Mouse (Mus musculus) hindlimb bud, embryonic 11.5 days (tissue): ENCODE measurements around the gene Eml6.

Experiments
- DNase-seq: peaks from one replicate; pipeline ENCODE4 v3.0.0-alpha.2; 2012; ENCODE audit warnings: low read depth, low spot score; ENCODE audit errors: extremely low spot score

The Eml6 gene

DNA sequence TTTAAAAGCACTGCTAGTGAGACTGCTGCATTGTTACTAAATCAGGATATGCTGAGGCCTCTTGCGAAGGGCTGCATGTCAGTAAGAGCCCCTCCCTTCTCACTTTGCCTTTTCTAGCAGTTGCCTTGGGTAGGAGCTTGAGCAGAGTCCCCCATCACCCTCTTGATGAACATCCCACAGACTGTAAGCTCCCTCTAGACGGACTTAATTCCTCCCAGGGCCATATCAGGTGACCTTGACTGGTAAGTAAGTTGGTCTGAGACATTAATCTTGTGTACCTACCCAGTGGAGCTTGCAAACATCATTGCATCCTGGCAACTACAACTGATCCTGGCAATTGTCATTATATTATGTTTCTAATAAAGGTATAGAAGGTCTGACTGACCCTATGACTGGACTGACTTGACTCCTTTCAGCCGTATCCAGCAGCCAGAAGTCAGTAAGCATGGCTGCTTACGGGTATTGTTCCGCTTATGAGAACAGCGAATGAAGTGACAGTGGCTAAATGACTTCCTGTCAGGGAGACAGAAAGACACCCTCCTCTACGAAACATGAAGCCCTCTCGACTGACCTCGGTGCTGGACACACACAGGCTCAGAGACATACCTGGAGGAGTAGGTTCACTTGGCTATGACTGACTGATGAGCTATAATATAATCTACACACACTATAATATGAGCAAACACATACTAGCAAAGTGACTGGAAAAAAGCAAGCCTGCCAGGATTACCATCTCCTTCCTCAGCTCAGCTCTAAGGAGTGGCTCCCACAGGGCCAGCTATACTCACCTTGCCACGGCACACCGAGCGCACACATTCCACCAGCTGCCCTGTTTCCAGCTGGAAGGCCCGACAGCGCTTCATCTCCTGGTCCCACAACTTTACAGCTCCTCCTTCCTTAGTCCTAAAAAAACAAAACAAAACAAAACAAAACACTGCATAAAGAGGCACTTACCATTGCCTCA, 273.9 kb downstream of the Eml6 start:
- no peak for DNase-seq

DNA sequence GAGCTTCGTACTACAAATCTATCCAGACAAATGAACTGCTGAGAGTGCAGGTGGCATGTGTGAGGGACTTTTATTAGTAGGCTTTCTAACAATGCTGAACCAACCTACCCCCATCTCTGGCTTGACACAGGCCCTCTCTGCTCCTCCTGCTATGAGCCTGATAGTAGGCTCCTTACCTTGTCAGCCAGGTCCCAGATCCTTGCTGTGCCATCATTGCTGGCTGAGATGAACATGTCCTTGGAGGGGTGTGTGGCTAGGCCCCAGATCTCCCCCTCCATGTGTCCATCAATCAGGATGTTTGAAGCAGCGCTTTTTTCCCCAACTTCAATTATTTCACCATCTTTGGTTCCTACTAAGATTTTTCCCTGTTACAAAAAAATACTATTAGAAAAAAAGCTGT, 274.8 kb downstream of the Eml6 start:
- DNase-seq = no peak

DNA sequence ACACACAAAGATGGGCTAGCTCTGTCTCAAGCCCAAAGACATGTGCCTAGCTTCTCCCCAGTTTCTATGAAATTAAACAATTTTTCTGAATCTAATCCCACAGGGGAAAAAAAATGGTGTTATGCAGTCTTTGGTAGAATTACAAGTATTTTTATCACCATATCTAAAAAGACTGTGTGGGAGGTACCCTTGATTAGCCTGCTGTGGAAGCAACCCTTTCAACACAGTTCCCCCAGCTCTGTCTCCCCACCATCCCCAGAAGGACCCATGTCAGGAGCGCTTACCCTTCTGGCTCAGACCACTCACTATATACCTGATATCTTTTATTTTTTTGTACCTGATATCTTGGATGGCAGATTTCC, 276.4 kb downstream of the Eml6 start:
- DNase-seq = no peak

DNA sequence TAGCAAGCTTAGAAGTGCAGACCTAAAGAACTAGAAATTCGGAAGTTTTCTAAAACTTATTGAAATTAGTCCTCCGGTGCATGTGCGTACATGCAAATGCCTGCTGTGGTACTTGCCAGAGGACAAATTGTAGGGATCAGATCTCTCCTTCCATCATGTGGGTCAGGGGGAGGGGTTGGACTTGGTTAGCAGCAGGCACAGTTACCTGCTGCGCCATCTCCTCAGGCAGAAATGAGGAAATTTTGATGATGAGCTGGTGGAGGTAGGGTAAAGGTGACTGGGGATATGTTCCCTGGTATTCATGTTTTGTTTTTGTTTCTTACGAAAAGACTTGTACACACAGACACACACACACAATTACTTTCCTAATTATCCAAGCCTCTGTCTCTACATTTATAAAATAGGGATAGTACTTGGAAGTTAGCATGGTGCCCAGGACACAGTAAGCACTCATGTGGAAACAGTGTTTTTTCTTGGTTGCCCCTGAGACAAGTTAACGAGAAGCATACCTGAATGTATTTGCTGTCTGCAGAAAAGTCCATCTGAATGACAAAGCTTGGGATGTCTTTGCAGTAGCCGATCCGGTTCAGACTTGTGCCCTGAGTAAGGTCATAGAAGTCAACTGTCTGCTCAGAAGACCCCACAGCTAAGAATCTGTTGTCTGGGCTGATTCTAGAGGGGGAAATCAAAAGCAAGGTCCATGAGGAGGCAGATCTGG, 276.9 kb downstream of the Eml6 start:
- no peak for DNase-seq

DNA sequence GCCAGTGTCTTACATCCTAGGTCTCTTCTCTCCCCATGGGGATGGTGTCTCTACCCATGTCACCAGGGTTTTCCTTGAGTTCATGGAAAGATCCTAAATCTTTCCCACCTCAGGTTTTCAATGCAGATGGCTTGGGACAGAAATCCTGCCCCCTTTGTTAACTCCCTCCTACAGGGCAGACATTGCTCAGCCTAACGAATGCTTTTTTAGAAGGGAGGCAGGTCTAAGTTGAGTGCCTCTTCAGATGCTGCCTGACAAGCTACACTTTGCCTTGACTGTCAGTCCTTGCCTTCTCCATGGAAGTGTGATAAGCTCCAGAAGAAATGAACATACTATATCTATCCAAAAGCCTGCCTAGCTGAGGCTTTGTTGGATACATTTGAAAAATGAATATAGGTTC, 278.0 kb downstream of the Eml6 start:
- no peak for DNase-seq

DNA sequence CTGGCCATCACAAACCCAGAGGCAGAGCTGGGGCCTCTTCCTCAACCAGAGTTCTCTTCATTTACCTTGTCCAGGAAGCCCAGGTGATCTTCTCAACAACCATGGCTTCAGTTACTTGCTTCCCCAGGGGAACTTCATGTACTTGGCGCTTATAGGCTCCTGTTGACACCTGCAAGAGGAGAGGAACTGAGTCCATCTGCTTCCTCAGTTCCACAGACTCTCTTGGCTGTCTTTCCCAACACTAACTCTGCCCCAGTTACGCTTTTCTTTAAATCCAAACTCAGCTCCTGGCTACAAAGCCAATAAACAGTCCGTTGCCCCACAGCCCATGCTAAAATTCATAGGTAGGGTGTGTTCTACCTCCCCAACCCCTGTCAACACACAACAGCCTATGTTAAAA, 278.5 kb downstream of the Eml6 start:
- no peak for DNase-seq

DNA sequence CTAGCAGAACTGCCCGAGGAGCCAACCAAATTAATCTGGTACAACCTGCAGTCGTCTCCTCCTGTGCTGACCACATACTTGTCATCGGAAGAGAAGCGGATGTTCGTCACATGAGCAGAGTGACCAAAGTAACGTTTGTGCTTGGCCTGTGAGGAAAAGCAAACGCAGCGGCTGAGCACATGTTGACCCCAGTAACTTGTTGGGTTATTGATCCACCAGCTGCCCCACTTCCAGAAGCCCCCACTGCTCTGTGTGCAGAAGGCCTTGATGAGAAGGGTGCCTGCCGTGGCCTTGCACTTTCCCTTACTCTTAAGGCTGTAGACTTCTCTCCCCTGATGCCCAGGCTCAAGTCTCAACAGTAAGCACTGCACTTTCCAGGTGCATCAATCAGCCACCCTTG, 279.6 kb downstream of the Eml6 start:
- DNase-seq = no peak

DNA sequence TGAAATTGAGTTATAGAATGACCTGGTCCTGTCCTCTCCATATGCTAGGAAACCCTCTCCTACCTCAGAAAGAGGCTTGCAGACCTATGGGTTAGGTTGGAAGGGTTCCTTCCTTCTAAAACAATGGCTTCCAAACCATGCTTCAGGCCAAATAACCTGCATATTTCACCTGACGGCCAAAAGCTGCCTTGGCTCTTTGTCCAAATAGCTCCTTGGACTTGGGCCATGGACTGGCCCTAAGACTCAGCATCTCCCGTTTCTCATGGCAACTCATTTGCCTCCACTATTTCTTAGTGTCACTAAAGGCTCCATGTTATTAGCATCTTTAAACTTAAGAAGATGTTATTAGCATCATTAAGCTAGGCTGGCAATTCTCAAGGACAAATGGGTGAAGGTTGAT, 280.3 kb downstream of the Eml6 start:
- DNase-seq = no peak

DNA sequence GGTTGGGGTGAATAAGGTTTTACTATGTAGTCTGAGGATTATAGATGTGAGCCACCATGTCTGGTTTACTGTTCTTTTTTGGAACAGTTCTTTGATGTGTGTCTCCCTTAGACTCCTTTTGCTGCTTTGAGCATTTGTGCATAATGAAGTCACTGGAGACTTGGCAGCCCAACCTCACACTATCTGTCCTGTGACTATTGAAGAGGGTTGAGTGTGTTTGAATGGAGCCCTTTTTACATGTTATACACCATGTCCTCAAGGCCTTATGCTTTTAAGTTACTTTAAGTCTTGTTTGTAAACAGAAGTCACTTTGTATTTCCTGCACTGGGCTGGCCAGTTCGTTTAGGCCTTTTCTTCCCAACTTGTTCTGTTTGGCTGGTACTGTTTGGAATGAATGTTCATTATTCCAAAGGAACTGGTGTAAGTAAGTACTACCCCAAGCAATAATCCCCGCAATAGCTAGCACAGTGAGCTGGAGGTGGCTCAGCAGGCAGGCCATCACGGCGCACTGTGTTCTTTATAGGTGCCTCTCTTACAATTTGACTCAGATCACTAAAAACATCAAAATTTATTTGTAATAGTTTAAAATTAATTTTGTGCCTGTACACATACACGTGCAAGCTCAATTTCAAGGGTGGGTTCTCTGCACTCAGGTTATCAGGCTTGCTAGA, 280.9 kb downstream of the Eml6 start:
- DNase-seq = no peak

DNA sequence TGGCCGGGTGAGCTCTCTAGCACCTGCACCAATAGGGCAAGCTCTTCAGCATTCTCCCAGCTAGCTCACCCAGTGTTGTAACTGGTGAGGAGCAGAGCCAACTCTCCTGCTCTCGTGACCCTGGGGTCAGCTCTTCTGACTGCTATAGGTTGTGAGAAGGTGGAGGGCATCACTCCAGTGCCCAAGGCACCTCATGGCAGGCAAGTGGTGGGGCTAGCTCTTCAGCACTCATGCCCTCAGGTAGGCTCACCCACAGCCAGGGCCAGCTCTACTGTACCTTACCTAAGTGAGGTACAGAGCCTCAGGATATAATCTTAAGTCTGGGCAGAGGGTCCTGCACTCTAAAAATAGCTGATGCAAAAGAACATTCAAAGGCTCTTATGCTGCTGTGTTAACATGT, 286.1 kb downstream of the Eml6 start:
- no peak for DNase-seq

DNA sequence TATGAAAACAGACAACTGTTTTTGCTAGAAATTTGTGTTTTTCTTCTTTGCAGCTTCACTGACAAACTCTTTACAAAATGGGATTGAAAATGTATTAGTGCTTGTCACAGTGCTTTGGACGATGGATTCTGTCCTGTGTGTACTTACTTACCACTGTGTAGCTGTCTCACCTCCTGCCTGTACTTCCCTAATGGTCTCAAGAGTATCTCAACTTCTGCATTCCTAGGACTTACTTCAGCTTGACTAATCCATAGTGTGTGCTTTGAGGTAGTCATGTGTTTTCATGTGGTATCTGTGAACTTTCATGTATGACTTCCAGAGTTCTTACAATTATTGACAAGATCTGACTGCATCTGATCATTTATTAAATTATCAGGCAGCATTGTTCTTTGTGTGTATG, 297.9 kb downstream of the Eml6 start:
- DNase-seq = no peak

DNA sequence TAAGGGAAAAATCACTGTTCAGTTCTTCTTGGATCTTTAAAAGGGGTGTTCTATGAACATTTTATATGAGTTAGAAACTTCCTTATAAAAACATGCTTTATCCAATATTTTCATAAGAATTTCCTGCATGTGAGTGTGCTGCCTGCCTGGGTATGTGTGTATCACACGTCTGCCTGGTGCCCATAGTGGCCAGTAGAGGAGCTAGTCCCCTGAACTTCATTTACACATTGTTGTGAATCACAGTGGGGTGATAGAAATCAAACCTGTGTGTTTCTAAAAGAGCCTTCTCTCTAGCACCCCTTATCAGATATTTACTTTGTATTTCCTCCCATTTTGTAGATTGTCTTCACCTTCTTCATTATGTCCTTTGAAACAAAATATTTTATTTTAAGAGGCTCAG, 300.2 kb downstream of the Eml6 start:
- DNase-seq = no peak

DNA sequence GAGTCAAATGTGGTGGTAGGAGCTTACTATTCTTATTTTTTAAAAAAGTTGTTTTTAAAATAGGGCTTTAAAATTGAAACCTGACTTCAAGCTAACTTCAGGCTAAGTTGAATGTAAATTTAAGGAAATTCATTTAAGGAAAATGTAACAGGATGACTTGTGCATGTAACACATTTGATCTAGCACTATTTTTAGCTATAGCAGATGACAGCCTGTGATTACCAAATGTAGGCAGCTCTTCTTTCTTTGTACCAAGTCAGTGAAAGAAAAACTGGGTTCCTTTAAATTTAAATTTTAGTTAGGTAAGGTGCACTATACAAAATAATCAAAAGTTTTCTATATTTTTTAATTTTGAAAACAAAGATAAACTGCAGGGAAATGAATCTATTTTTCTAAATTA, 300.7 kb downstream of the Eml6 start:
- DNase-seq = no peak

DNA sequence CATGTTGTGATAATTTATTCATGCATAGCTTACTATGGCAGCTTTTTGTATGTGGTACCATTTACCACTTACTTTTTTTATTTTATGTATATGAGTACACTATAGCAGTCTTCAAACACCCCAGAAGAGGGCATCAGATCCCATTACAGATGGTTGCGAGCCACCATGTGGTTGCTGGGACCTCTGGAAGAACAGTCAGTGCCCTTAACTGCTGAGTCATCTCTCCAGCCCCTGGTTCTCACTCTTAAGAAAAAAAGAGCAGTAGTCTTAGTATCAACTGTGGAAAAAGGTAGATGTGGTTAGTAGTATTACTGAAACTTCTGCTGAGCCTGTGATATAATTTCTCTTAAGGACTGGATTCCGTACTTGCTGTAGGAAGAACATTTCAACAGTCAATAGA, 301.6 kb downstream of the Eml6 start:
- DNase-seq = no peak

DNA sequence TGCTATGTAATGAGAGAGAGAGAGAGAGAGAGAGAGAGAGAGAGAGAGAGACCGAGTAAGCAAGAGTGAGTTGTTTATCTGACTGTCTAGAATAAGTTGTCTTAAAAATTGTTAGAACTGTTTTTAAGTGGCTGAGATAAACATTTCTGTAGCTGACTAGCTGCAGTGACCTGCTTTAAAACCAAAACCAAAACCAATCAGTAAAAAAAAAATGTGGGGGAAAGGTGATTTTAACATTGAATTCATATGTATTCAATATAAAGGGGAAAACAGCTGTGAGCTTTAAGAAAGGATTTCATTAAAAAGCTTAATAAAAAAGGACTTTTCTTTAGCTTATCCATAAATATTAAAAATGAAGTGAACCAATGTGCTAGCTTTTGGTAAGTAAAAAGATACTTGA, 306.2 kb downstream of the Eml6 start:
- no peak for DNase-seq

DNA sequence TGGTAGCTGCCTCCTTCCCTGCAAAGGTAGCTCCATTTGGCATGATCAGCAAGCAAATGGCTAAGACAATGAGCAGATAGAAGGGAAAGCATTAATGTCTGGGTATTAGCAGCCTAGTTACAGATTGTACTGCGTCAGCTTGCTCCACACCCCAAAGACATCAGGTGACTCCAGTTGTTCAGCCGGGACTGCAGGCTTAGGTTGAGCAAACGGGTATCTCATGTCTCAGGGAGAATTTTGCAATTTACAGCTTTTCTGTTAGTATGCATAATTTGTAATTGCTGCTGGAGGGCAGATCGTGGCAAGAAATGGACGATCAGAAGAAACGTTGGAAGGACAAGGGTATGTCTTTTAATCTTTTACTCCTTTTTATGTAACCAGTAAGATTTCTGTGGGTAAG, 307.3 kb downstream of the Eml6 start:
- no peak for DNase-seq

DNA sequence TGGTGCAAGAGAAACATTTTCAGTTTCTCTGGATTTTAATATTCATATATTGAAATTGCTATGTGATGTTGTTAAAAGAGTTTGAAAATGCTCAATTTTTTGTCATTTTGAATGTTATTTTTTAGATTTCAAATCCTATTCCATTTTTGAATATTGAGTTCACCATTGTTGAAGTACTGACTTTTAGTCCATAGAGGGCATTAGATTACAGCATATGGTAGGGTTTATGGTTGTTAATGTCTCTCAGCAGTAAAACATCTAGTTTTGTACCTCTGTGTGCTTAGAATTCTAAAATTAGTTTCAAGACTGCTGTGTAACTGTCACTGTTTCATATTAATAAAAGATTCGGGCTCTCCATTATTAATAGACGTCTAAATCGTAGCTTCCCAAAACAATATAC, 310.3 kb downstream of the Eml6 start:
- DNase-seq = no peak

DNA sequence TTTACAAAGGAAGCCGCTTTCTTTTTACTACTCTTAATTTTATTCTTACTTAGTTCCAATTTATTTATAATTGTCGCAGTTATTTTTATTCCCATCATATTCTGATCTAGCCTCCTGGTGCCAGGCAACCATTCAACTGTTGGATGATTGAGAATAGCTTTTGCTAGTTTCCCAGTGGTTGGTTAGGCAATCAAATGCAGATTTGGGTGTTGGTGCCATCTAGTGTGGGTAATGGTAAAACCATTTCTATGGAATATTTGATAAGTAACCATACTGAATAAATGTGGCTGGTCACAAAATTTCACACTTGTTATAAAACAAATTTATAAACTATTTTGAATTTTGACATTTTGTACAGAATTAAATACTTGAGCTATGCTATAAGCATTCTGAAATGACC, 311.0 kb downstream of the Eml6 start:
- no peak for DNase-seq

DNA sequence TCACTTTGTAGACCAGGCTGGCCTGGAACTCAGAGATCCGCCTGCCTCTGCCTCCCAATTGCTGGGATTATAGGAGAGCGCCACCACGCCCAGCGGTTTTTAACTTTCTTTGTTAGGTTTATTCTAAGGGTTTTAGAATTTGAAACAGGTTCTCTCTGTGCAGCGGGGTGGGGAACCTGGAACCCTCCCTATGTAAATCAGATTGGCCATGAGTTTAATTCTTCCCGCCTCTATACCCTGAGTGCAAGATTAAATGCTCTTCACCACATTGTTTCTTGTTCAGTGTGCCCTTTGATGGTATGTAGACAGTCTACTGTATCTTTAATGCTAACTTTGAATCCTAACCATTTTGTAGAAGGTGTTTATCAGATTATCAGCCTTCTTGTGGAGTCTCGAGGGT, 311.7 kb downstream of the Eml6 start:
- DNase-seq = no peak

DNA sequence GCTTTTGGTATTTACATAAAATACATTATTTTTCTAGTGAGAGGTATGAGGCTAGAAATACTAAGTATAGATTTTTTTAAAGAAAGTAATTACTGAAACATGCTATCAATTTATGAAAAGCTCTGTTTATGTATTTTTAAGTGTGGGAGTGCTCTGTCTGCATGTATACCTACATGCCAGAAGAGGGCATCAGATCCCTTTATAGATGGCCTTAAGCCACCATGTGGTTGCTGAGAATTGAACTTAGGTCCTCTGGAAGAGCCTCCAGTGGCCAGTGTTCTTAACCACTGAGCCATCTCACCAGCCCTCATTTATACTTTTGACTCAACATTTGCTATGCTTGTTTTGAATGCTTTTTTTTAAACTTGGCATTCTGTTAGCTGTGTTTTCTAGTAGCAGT, 316.3 kb downstream of the Eml6 start:
- DNase-seq = no peak

DNA sequence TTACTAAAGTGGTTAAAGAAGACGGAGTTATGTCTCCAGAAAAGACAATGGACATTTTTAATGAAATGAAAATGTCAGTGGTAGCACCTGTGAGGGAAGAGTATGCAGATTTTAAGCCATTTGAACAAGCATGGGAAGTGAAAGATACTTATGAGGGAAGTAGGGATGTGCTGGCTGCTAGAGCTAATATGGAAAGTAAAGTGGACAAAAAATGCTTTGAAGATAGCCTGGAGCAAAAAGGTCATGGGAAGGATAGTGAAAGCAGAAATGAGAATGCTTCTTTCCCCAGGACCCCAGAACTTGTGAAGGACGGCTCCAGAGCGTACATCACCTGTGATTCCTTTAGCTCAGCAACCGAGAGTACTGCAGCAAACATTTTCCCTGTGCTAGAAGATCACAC, 319.0 kb downstream of the Eml6 start:
- DNase-seq = no peak

DNA sequence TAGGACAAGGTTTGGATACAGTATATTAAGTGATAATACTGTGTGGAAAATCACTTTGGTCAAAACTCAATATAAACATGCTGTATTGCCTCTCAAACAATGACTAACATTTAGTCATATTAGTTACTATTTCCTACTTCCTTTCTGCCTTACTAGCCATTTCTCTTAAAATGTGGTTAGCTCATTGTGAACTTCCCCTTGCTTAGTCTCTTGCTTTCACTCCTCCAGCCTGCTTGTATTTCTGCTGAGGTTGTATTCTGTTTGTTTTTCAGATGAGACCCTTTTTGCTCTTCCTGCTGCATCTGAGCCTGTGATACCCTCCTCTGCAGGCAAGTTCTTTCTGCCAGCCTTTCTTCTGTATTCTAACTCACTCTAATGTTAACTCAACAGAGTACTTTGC, 320.6 kb downstream of the Eml6 start:
- DNase-seq = no peak
